Mouse (Mus musculus) ES-Bruce4 (cell line): ENCODE results near the gene Usp45.

Source experiments
- CTCF ChIP-seq: IDR thresholded peaks from one replicate; pipeline ENCODE4 v1.8.1; 2011; ENCODE audit warnings: low read depth, low read length
- EP300 ChIP-seq: IDR thresholded peaks from 2 replicates; pipeline ENCODE4 v1.6.1; 2011; ENCODE audit warnings: low read depth, low read length; ENCODE audit not compliant: insufficient read depth
- POLR2A ChIP-seq: IDR thresholded peaks from one replicate; pipeline ENCODE4 v1.8.1; 2011; ENCODE audit warnings: low read length; ENCODE audit not compliant: insufficient read depth

- TF ChIP-seq CTCF (no peak), POLR2A (no peak), EP300 (no peak)
Observed at GRCm38 (mm10) chr4:21786268-21786667, 19.3 kb downstream of the Usp45 start.
